Mouse (Mus musculus) midbrain, embryonic 11.5 days (tissue): ENCODE measurements around the gene Pnrc2. TPM values are rescaled to one million over a fixed set of nuclear protein-coding genes. Genes with fewer than 3 reads are reported as not detected.

Experiments used
- ATAC-seq: fragments of 200-750 bp; cut with Nextera tagmentation; 2 replicates; pipeline ENCODE4 v1.8.0; 2017; ENCODE audit warnings: moderate TSS enrichment, moderate library complexity; ENCODE audit not compliant: low FRiP score
- DNase-seq: peaks from one replicate; pipeline ENCODE4 v3.0.0; 2015; ENCODE audit warnings: low spot score; ENCODE audit errors: missing footprints
- H3K27ac ChIP-seq: fragments of 300-500 bp; sonication (generic); 2 replicates; pipeline ENCODE4 v1.5.1; 2014; ENCODE audit warnings: low read depth, low read length
- H3K27me3 ChIP-seq: fragments of 300-500 bp; sonication (generic); 2 replicates; pipeline ENCODE4 v1.6.1; 2014; ENCODE audit warnings: mild to moderate bottlenecking, low read length, moderate library complexity, mixed read lengths; ENCODE audit not compliant: control insufficient read depth, insufficient read depth
- H3K36me3 ChIP-seq: fragments of 300-500 bp; sonication (generic); 2 replicates; pipeline ENCODE4 v1.6.1; 2014; ENCODE audit warnings: mild to moderate bottlenecking, low read length, moderate library complexity, mixed read lengths; ENCODE audit not compliant: control insufficient read depth, insufficient read depth
- H3K4me1 ChIP-seq: fragments of 300-500 bp; sonication (generic); 2 replicates; pipeline ENCODE4 v1.6.1; 2014; ENCODE audit warnings: low read length; ENCODE audit not compliant: control insufficient read depth, insufficient read depth
- H3K4me2 ChIP-seq: fragments of 300-500 bp; sonication (generic); 2 replicates; pipeline ENCODE4 v1.6.1; 2014; ENCODE audit warnings: mild to moderate bottlenecking, moderate library complexity
- H3K4me3 ChIP-seq: fragments of 300-500 bp; sonication (generic); 2 replicates; pipeline ENCODE4 v1.5.1; 2014; ENCODE audit warnings: low read depth, low read length
- H3K9ac ChIP-seq: fragments of 300-500 bp; sonication (generic); 2 replicates; pipeline ENCODE4 v1.6.1; 2014; ENCODE audit warnings: low read length
- H3K9me3 ChIP-seq: fragments of 300-500 bp; sonication (generic); 2 replicates; pipeline ENCODE4 v1.6.1; 2016; ENCODE audit warnings: low read length; ENCODE audit not compliant: control insufficient read depth
- WGBS: fragments of 180-500 bp; shearing (Covaris S2); extraction: QIAGEN DNeasy Blood & Tissue Kit; methylation state at CpG from one replicate; pipeline ENCODE4 v1.1.7; 2014; 5-methylcytosine and 5-hydroxymethylcytosine counted together
- polyA plus RNA-seq: library from polyadenylated mRNA; unstranded; fragments of >200 nt; fragmentation: Nextera tagmentation; extraction: Ambion mirVana; gene quantifications from 2 replicates; pipeline ENCODE4 v1.2.1, GENCODE M21; 2014

Pnrc2 gene
- polyA plus RNA-seq: 258 and 259 TPM in 2 replicates

DNA sequence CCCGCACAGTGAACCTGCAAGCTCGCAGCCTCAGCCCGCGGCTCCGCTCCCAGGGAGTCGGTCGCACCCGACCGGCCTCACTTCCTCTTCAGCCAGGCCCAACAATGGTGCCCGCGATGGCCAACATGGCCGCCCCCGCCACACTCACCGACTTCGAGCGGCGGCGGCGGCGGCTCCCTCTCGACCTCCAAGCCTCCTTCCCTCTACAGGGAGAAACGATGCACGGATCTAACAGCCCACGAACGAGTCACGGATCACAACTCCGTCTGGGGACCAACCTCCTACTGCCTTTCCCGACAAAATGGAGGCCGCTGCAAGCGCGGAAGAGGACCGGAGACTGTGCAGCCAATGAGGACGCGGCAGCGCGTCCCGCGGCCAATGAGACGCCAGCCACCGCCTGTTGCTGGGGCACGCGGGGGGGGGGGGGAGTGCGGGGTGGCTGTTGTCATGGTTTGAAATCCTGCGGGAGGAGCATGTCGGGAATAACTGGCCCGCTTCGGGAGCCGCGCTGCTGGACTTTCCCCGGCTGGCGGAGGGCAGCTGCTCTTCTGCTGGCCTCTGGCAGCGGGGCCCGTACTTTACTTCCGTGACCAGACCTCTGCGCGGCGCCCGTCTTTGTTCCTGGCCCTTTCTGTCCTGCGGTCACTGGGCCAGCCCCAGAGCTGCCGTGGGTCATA, at the start of gene Pnrc2:
TSS of gene Pnrc2 (minus strand) at position 325 of the 677 bp plus-strand sequence.
- WGBS: under 1% methylated on average over 48 of the region's 60 CpGs
- H3K9ac ChIP-seq: peak within 1 kb of the TSS; percentile 88
- H3K9me3 ChIP-seq: no peaks in the 10 kb centered on the region
- H3K27me3 ChIP-seq: no peaks in the 10 kb centered on the region
- peak within 1 kb of the TSS; percentile 75 for H3K4me2 ChIP-seq
- peak within 1 kb of the TSS; percentile 98 for H3K27ac ChIP-seq
- H3K36me3 ChIP-seq: peaks cover 2% of the 10 kb centered on the region; the same call in 1 of the 2 replicates
- DNase-seq (peak; percentile 99), ATAC-seq (peak; percentile 95)
- peaks cover 44% of the 10 kb centered on the region for H3K4me1 ChIP-seq
- peak within 1 kb of the TSS; percentile 83 for H3K4me3 ChIP-seq

- H3K9me3 ChIP-seq: no peaks in the 10 kb centered on the region
- H3K9ac ChIP-seq: no peak overlapping the region
- H3K4me2 ChIP-seq: peak overlapping the region; percentile 92
- H3K4me1 ChIP-seq: peaks cover 9% of the 10 kb centered on the region
- ATAC-seq (no peak), DNase-seq (no peak)
- H3K4me3 ChIP-seq: no peak overlapping the region; the same call in 1 of the 2 replicates
- no peak overlapping the region for H3K27ac ChIP-seq
- WGBS: 94% methylated on average over 1 of the region's 1 CpGs
- no peaks in the 10 kb centered on the region for H3K27me3 ChIP-seq
- H3K36me3 ChIP-seq: peaks cover 2% of the 10 kb centered on the region; the same call in 1 of the 2 replicates
Measured at GRCm38 (mm10) chr4:135922190-135922589, 48.5 kb upstream of the Pnrc2 start.

DNA sequence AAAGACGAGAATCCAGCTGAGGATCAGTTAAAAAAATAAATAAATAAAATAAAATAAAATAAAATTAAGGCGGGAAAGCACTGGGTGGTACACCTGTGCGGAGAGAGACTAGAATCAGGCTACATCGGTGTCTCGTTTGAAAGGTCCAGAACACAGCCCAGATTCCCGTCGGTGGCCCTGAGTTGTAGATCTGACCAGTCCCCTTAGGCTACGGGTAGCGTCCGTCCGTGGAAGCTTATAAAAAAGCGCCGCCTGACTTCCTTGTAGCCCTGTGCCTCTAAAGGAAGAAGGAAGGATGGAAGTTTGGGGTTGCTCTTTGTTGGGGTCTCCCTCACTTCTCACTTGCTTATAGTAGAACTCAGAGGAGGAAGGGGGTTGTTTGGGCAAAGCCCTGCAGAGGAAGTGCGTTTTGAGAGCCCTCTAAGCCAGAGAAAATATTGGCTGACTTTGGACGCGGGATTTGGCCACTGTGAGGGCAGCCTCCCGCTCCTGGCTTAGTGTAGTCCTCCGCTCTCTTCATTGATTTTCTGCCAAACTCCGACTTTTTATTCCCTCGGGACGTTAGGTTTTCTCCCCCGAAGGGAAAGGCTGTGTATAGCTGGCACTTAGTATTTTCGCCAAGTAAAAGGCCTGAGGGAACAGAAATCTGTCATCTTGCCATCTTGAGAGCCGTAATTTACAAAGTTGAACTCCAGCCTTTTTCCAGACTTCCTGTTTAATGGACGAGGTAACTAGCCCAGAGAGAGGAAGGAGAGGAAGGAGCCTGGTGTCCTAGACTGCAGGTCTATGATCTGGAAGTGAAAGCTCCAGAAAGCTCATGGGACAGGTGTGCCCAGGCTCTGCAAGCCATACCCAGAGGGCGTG, 47.8 kb upstream of the Pnrc2 start:
- H3K27ac ChIP-seq: no peak overlapping the region
- H3K27me3 ChIP-seq: no peaks in the 10 kb centered on the region
- H3K4me1 ChIP-seq: peaks cover 9% of the 10 kb centered on the region
- no peak for ATAC-seq
- H3K4me3 ChIP-seq: peak overlapping the region; percentile 68
- WGBS: 12% methylated on average over 26 of the region's 26 CpGs
- H3K36me3 ChIP-seq: peaks cover 2% of the 10 kb centered on the region; the same call in 1 of the 2 replicates
- H3K4me2 ChIP-seq: peak overlapping the region; percentile 92
- no peaks in the 10 kb centered on the region for H3K9me3 ChIP-seq
- peak; percentile 86 for DNase-seq
- H3K9ac ChIP-seq: peak overlapping the region; percentile 82

DNA sequence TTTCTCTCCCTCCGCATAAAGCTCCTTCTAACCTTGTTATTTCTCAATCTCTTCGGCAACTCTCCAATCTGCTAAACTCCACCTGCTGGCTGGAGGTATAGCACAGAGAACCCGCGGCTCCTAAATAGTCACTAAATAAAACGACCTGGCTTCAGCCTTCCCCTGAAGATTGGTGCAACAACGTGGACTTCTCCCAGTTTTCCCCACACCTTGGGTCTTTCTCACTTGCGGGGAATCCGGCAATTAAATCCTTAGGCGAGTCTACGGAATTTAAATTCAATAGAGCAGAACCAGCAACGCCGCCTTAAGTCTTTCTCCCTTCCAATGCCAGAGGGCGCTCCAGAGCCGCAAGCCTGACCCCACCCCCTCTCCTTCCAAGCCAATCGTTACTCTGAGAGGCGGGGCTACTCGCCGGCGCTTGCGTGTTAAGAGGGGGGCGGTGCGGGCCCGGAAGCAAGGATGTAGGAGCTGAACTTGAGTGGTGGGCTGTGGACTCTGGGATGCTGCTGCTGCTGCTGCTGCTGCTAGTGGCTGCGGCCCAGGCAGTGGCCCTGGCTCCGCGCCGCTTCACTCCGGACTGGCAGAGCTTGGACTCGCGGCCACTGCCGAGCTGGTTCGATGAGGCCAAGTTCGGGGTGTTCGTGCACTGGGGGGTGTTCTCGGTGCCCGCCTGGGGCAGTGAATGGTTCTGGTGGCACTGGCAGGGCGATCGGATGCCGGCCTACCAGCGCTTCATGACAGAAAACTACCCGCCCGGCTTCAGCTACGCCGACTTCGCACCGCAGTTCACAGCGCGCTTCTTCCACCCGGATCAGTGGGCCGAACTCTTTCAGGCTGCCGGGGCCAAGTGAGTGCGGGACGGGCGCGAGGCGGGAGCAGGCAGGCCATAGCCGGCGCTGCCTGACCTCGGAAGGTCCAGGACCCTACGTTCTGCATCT, 46.9 kb upstream of the Pnrc2 start, which contains the start of gene Fuca1:
TSS of gene Fuca1 (plus strand) at position 432 of the 938 bp plus-strand sequence.
- peak; percentile 99 for DNase-seq
- Histone ChIP-seq H3K9ac (peak within 1 kb of the TSS; percentile 82), H3K27me3 (no peaks in the 10 kb centered on the region), H3K9me3 (no peaks in the 10 kb centered on the region), H3K4me2 (peak within 1 kb of the TSS; percentile 92), H3K4me1 (peaks cover 9% of the 10 kb centered on the region), H3K4me3 (peak within 1 kb of the TSS; percentile 68), H3K27ac (no peak within 1 kb of the TSS; the same call in 1 of the 2 replicates), H3K36me3 (peaks cover 2% of the 10 kb centered on the region; the same call in 1 of the 2 replicates)
- ATAC-seq: peak; percentile 97
- WGBS: 3% methylated on average over 60 of the region's 60 CpGs

DNA sequence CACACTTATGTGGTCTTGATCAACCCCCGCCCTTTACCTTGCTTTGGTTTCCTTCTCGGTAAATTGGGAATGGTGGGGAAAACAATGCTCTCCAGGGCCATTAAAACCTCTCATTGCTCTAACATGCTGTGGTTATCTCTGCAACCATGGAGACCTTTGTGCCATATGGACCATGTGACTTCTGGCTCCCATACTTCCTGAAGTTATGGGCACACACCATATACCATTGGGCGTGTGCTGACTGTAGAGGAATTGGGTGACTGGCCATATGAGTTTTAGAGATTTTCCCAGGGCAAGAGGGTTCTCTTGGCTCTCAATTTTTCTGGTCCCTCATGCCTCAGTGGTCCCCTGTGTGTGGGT, 45.6 kb upstream of the Pnrc2 start:
- H3K4me1 ChIP-seq: peaks cover 9% of the 10 kb centered on the region
- H3K9ac ChIP-seq: no peak overlapping the region
- WGBS: 88% methylated on average over 3 of the region's 3 CpGs
- H3K36me3 ChIP-seq: peaks cover 2% of the 10 kb centered on the region; the same call in 1 of the 2 replicates
- DNase-seq (no peak), ATAC-seq (no peak)
- H3K9me3 ChIP-seq: no peaks in the 10 kb centered on the region
- no peaks in the 10 kb centered on the region for H3K27me3 ChIP-seq
- no peak overlapping the region for H3K4me3 ChIP-seq
- no peak overlapping the region for H3K4me2 ChIP-seq
- H3K27ac ChIP-seq: no peak overlapping the region

DNA sequence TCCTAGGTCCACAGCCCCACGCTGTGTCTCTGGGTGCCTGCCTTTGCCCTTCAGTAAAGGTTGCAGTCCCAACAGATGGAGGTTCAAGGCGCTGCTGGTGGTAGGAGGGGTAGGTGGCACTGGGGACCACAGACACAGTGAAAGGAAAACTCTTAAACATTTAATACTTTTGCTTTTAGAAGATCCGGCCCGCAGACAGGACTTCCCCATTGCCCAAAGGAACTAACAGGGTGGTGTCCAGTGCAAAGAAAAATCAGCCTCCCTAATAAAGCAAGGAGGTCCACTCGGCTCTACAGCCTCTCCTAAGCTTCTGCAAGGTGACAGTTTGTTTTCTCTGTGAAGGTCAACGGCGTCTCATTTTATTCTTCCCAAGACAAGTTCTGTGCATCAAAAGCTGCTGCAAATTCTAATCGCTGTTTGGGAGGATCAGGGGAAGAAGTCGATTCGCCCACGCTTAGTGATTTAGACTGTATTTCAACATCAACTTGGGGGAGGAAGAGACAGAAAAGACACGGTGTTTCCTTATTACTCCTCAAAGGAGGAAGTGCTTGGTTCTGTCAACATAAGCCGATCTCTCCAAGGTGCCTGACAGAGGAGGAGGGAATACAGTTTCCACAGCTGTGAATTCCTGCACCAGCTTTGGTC, 45.1 kb upstream of the Pnrc2 start:
- ATAC-seq: no peak
- no peak overlapping the region for H3K27ac ChIP-seq
- H3K27me3 ChIP-seq: no peaks in the 10 kb centered on the region
- 91% methylated on average over 13 of the region's 13 CpGs for WGBS
- peaks cover 9% of the 10 kb centered on the region for H3K4me1 ChIP-seq
- H3K9me3 ChIP-seq: no peaks in the 10 kb centered on the region
- peaks cover 2% of the 10 kb centered on the region; the same call in 1 of the 2 replicates for H3K36me3 ChIP-seq
- H3K4me3 ChIP-seq: no peak overlapping the region
- no peak overlapping the region for H3K4me2 ChIP-seq
- H3K9ac ChIP-seq: no peak overlapping the region
- DNase-seq: no peak

GRCm38 (mm10) chr4:135913433-135913832, 39.8 kb upstream of the Pnrc2 start:
- H3K9ac ChIP-seq: no peak overlapping the region
- WGBS: 77% methylated on average over 4 of the region's 4 CpGs
- no peaks in the 10 kb centered on the region for H3K27me3 ChIP-seq
- H3K4me3 ChIP-seq: no peak overlapping the region
- peak overlapping the region; percentile 75 for H3K27ac ChIP-seq
- H3K36me3 ChIP-seq: no peaks in the 10 kb centered on the region
- no peaks in the 10 kb centered on the region for H3K9me3 ChIP-seq
- DNase-seq (no peak), ATAC-seq (no peak)
- H3K4me1 ChIP-seq: peaks cover 3% of the 10 kb centered on the region; the same call in 1 of the 2 replicates
- H3K4me2 ChIP-seq: no peak overlapping the region

DNA sequence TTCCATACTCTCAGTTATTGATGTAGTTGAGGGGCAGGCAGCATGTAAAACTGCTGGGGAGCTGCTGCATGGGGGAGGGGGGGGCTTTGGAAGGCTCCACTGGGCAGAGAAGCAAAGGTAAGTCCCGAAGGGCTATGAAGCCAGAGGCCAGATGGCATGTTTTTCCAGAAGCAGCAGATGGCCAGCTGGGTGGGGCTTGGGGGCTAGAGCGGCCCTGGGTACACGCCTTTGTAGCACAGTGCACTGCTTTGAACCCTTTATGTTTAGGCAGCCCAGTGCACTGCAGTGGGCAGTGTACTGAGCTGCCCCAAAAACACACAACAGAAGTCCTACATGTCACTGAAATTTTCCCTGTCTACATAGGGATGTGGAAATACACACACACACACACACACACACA, 39.2 kb upstream of the Pnrc2 start:
- peak; percentile 87 for DNase-seq
- Histone ChIP-seq H3K27ac (peak overlapping the region; percentile 75), H3K36me3 (no peaks in the 10 kb centered on the region), H3K4me2 (no peak overlapping the region), H3K4me3 (no peak overlapping the region), H3K9me3 (no peaks in the 10 kb centered on the region), H3K27me3 (no peaks in the 10 kb centered on the region), H3K4me1 (peaks cover 3% of the 10 kb centered on the region; the same call in 1 of the 2 replicates), H3K9ac (no peak overlapping the region)
- ATAC-seq: peak; percentile 88
- 44% methylated on average over 3 of the region's 3 CpGs for WGBS
